7 mouse cellular contexts compared by ENCODE assay signal in the genomic region with DNA sequence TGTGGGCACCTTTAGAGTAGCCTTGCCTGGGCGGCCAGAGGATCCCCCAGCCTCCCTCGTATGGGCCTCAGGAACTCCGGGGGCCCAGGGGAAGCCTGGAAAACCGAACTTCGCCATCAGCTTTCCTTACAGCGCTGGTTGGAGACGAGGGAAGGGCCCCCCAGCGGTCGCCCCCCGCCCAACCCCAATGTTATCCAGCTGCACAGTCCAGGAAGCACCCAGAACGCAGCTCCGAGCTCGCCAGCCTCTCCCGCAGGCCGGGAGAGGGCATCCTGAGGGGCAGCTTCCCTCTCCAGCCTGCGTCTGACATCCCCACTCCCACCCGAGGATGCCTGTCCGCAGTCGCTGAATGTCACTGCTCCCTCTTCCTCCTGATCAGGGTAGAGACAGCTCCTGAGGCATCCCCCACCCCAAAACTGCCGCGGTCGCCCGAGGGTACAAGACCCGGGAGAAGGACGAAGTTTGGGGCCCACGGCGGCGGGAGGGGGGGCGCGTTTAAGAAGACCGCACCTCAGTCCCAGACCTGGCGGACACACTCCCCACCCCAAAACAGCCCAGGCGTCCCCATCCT. TPM values are rescaled to one million over a fixed set of nuclear protein-coding genes. Genes with fewer than 3 reads are reported as not detected.
DNase-seq lines count a peak whose midpoint lies in the region; ATAC-seq and TF ChIP-seq lines count a peak whose summit lies in the region.

No protein-coding gene starts in this region.

- no peak for ATAC-seq in forebrain, embryonic 12.5 days (ENCODE audit: low FRiP score)
- no peak for ATAC-seq in intestine, embryonic 14.5 days (replicated peaks; ENCODE audit: low FRiP score, low TSS enrichment, low read depth)
- ATAC-seq in midbrain, embryonic 12.5 days (ENCODE audit: low FRiP score, low read depth), result no peak

- no peaks in the 10 kb centered on the region for H3K9me3 ChIP-seq in ES-Bruce4 (replicated peaks; ENCODE audit: control insufficient read depth, insufficient read depth, low read length, poor library complexity, severe bottlenecking)
- no peaks in the 10 kb centered on the region for H3K9me3 ChIP-seq in forebrain, embryonic 12.5 days
- H3K9me3 ChIP-seq in intestine, embryonic 14.5 days (ENCODE audit: control insufficient read depth, low read length), result no peaks in the 10 kb centered on the region
- H3K9me3 ChIP-seq in limb, embryonic 10.5 days (replicated peaks), result no peaks in the 10 kb centered on the region
- no peaks in the 10 kb centered on the region for H3K9me3 ChIP-seq in midbrain, embryonic 12.5 days

- H3K9ac ChIP-seq in ES-Bruce4 (ENCODE audit: low read depth, poor library complexity, severe bottlenecking), result peak overlapping the region; percentile 68
- H3K9ac ChIP-seq in forebrain, embryonic 12.5 days, result peak overlapping the region; percentile 90
- H3K9ac ChIP-seq in intestine, embryonic 14.5 days (ENCODE audit: low read length), result peak overlapping the region; percentile 80
- H3K9ac ChIP-seq in midbrain, embryonic 12.5 days (replicated peaks), result peak overlapping the region; percentile 97

- peaks cover 3% of the 10 kb centered on the region for H3K4me1 ChIP-seq in ES-Bruce4 (ENCODE audit: control insufficient read depth, insufficient read depth, low read length)
- H3K4me1 ChIP-seq in forebrain, embryonic 12.5 days, result peaks cover 43% of the 10 kb centered on the region
- peaks cover 26% of the 10 kb centered on the region for H3K4me1 ChIP-seq in intestine, embryonic 14.5 days (replicated peaks; ENCODE audit: control insufficient read depth, insufficient read depth, low read length)
- peaks cover 59% of the 10 kb centered on the region for H3K4me1 ChIP-seq in limb, embryonic 10.5 days
- H3K4me1 ChIP-seq in midbrain, embryonic 12.5 days, result peaks cover 35% of the 10 kb centered on the region

- TF ChIP-seq POLR2A in ES-Bruce4 (IDR thresholded peaks at IDR 0.05; ENCODE audit: insufficient read depth, low read length), result no peak

- H3K27ac ChIP-seq in ES-Bruce4 (ENCODE audit: insufficient read depth, low read length), result peak overlapping the region; percentile 76
- H3K27ac ChIP-seq in forebrain, embryonic 12.5 days, result peak overlapping the region; percentile 100
- peak overlapping the region; percentile 85 for H3K27ac ChIP-seq in intestine, embryonic 14.5 days (ENCODE audit: low read depth)
- H3K27ac ChIP-seq in limb, embryonic 10.5 days, result peak overlapping the region; percentile 95
- peak overlapping the region; percentile 99 for H3K27ac ChIP-seq in midbrain, embryonic 12.5 days (replicated peaks)

- no peak for TF ChIP-seq EP300 in ES-Bruce4 (IDR thresholded peaks at IDR 0.05; ENCODE audit: insufficient read depth, low read depth, low read length)

- DNase-seq in adrenal gland, postnatal 25 days, result peak; percentile 13
- peak; percentile 85 for DNase-seq in intestine, embryonic 14.5 days (ENCODE audit: low spot score)
- DNase-seq in limb, embryonic 10.5 days (ENCODE audit: low spot score), result peak; percentile 75
- peak; percentile 7 to 15 for DNase-seq in spleen, postnatal 14 days (ENCODE audit: low spot score in 2 of 2)

- no peak for TF ChIP-seq CTCF in ES-Bruce4 (IDR thresholded peaks at IDR 0.05; ENCODE audit: low read depth, low read length)

- H3K4me2 ChIP-seq in forebrain, embryonic 12.5 days, result peak overlapping the region; percentile 77
- H3K4me2 ChIP-seq in intestine, embryonic 14.5 days (ENCODE audit: low read length), result peak overlapping the region; percentile 78
- peak overlapping the region; percentile 80 for H3K4me2 ChIP-seq in midbrain, embryonic 12.5 days (replicated peaks)

- no peaks in the 10 kb centered on the region for H3K27me3 ChIP-seq in ES-Bruce4 (ENCODE audit: control insufficient read depth, insufficient read depth, low read length, poor library complexity, severe bottlenecking)
- no peaks in the 10 kb centered on the region for H3K27me3 ChIP-seq in forebrain, embryonic 12.5 days
- H3K27me3 ChIP-seq in intestine, embryonic 14.5 days (replicated peaks; ENCODE audit: control insufficient read depth, insufficient read depth, low read length), result no peaks in the 10 kb centered on the region
- H3K27me3 ChIP-seq in limb, embryonic 10.5 days (ENCODE audit: low read depth, poor library complexity, severe bottlenecking), result no peaks in the 10 kb centered on the region
- no peaks in the 10 kb centered on the region for H3K27me3 ChIP-seq in midbrain, embryonic 12.5 days

- H3K36me3 ChIP-seq in ES-Bruce4 (ENCODE audit: control insufficient read depth, insufficient read depth, low read length, poor library complexity, severe bottlenecking), result peaks cover 22% of the 10 kb centered on the region
- no peaks in the 10 kb centered on the region for H3K36me3 ChIP-seq in forebrain, embryonic 12.5 days (replicated peaks)
- H3K36me3 ChIP-seq in intestine, embryonic 14.5 days (ENCODE audit: control insufficient read depth, insufficient read depth, low read length), result no peaks in the 10 kb centered on the region
- H3K36me3 ChIP-seq in limb, embryonic 10.5 days, result peaks cover 6% of the 10 kb centered on the region; the same call in 1 of the 2 replicates
- no peaks in the 10 kb centered on the region for H3K36me3 ChIP-seq in midbrain, embryonic 12.5 days

- WGBS in forebrain, embryonic 12.5 days, result under 1% methylated on average over 31 of the region's 33 CpGs
- under 1% methylated on average over 33 of the region's 33 CpGs for WGBS in intestine, embryonic 14.5 days
- WGBS in limb, embryonic 10.5 days, result under 1% methylated on average over 33 of the region's 33 CpGs
- 0% methylated on average over 28 of the region's 33 CpGs for WGBS in midbrain, embryonic 12.5 days

- peak overlapping the region; percentile 63 for H3K4me3 ChIP-seq in ES-Bruce4 (ENCODE audit: low read depth, low read length)
- peak overlapping the region; percentile 76 for H3K4me3 ChIP-seq in forebrain, embryonic 12.5 days (replicated peaks)
- H3K4me3 ChIP-seq in intestine, embryonic 14.5 days (ENCODE audit: low read depth, low read length), result peak overlapping the region; percentile 59
- peak overlapping the region; percentile 93 for H3K4me3 ChIP-seq in limb, embryonic 10.5 days
- peak overlapping the region; percentile 94 for H3K4me3 ChIP-seq in midbrain, embryonic 12.5 days

RNA-seq across cellular contexts. Expression of a gene that starts 17.9 kb away (rescaled TPM):
- polyA plus RNA-seq in ES-Bruce4 (2011; ENCODE audit: insufficient read depth, insufficient read length, low read depth, missing spikeins), result 121 and 132 TPM in 2 replicates
- total RNA-seq in adrenal gland, postnatal 25 days (2021), result 46.8 and 57.7 TPM in 2 replicates
- 36.4 and 40.5 TPM in 2 replicates for polyA plus RNA-seq in forebrain, embryonic 12.5 days (2016; fragmentation: Nextera tagmentation; extraction: Ambion mirVana)
- polyA plus RNA-seq in intestine, embryonic 14.5 days (2014; fragmentation: Nextera tagmentation; extraction: Ambion mirVana), result 18.0 and 19.6 TPM in 2 replicates
- 14.5 and 19.6 TPM in 2 replicates for polyA plus RNA-seq in limb, embryonic 10.5 days (2016; fragmentation: Nextera tagmentation; extraction: Ambion mirVana)
- polyA plus RNA-seq in midbrain, embryonic 12.5 days (2016; fragmentation: Nextera tagmentation; extraction: Ambion mirVana), result 25.4 and 28.2 TPM in 2 replicates

Comparison
In these comparisons a context has a peak if more than half of its experiments do, and no peak if none do; other contexts are left out.
1. DNase-seq: peak in every context shown above with its lines; median percentile 85 in intestine, embryonic 14.5 days; 75 in limb, embryonic 10.5 days; 13 in adrenal gland, postnatal 25 days; 11 in spleen, postnatal 14 days.